Mouse (Mus musculus) ES-E14 (cell line): Measurements from ENCODE around the gene Ccdc13.

Experiments used
- CHD2 ChIP-seq: IDR thresholded peaks from 2 replicates; pipeline ENCODE4 v1.6.1; 2014; ENCODE audit warnings: mild to moderate bottlenecking, low read depth, low read length, inconsistent platforms
- HCFC1 ChIP-seq: IDR thresholded peaks from 2 replicates; pipeline ENCODE4 v1.6.1; 2012; ENCODE audit warnings: low read length, inconsistent platforms, borderline replicate concordance; ENCODE audit not compliant: insufficient read depth
- MAFK ChIP-seq: IDR thresholded peaks from 2 replicates; pipeline ENCODE4 v1.6.1; 2014; ENCODE audit warnings: mild to moderate bottlenecking, low read depth, low read length, inconsistent platforms; ENCODE audit not compliant: insufficient read depth
- ZC3H11A ChIP-seq: IDR thresholded peaks from 2 replicates; pipeline ENCODE4 v1.6.1; 2012; ENCODE audit warnings: low read depth, mild to moderate bottlenecking, inconsistent platforms, low read length, borderline replicate concordance
- ZNF384 ChIP-seq: IDR thresholded peaks from 2 replicates; pipeline ENCODE4 v1.6.1; 2012; ENCODE audit warnings: low read depth, low read length, inconsistent platforms

GRCm38 (mm10) chr9:121877052-121877740, 37.9 kb upstream of the Ccdc13 start:
- TF ChIP-seq MAFK (no peak), ZC3H11A (peak; percentile 15; the same call in 1 of the 2 replicates), CHD2 (no peak), ZNF384 (no peak), HCFC1 (no peak)
